Mouse (Mus musculus): ENCODE data around the gene Chrdl2.

GRCm38 (mm10) chr7:100010711-100011110 lies 4.7 kb downstream of the Chrdl2 start:
- no peak for TF ChIP-seq POLR2A (IDR thresholded peaks at IDR 0.05; ENCODE audit: extremely low read depth, insufficient read depth, low read length)
- no peak for TF ChIP-seq CTCF (IDR thresholded peaks at IDR 0.05; ENCODE audit: low read depth, low read length)

Data from liver, adult 2 months (tissue).